Mouse (Mus musculus) left cerebral cortex, postnatal 14 days (tissue): ENCODE data around the gene Lyzl4. TPM values are rescaled to one million over a fixed set of nuclear protein-coding genes. Genes with fewer than 3 reads are reported as not detected.

Experiments used
- DNase-seq, 2 experiments: peaks; one replicate each; pipeline ENCODE4 v3.0.0; 2021 to 2022; ENCODE audit warnings: low spot score in 2 of 2, mixed read lengths in 1 of 2
- intact Hi-C: fragments of 180-260 bp; cut with DNase I; formaldehyde crosslinking; loops from one replicate; pipeline ENCODE4 v1.15.1; 2025
- total RNA-seq, 2 experiments: library from RNA; stranded (reverse); gene quantifications; 2 replicates each; pipeline ENCODE4 v1.2.3; 2021

Gene Lyzl4
- total RNA-seq, 2 experiments from 2014 or later: 0.97 to 1.2 TPM

- DNase-seq: no peak
- intact Hi-C loops: no loop called here
These were observed 16.4 kb upstream of the Lyzl4 start for GRCm38 (mm10) chr9:121658248-121658647.

DNA sequence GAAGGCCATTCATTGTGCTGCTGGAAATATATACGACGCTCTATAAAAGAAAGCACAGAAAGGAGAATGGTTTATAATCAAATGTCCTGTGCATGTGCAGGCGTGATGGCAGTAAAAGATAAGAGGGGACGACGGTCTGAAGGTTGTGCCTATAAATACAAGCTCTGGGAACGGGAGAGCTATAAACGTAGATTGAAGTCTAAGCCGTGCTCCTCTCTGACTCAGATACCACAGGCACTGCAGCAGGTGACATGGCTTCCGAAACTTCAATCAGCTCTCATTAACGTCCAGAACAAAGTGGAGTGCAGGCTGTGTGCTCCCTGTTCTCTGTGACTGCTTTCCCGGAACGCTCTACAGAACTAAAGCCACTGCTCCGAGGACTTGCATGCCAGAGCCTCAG, 15.2 kb upstream of the Lyzl4 start:
- no peak for DNase-seq
- intact Hi-C loops: no loop called here

DNA sequence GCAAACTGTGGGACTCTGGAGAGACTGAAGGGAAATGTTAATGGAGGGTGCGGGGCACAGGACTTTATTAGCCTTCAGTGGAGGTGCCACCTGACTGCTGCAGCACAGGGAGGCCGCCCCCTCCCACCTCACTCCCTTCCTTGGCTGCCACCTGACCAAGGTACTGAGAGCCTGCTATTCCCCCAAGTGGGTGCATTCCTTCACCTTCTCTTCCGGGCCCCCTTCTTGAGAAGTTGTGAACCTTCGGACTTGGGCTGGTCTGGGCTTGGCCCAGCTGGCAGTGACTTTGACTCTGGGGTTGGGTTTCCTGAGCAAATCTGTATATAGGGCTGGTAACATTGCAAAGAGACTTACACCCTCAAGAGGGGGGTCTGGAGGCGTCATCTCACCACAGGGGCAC, 14.4 kb upstream of the Lyzl4 start:
- intact Hi-C loops: no loop called here
- no peak for DNase-seq

- no peak for DNase-seq
- intact Hi-C loops: no loop called here
These were observed 11.8 kb upstream of the Lyzl4 start for GRCm38 (mm10) chr9:121653668-121654067.

- no peak for DNase-seq
- intact Hi-C loops: no loop called here
These were observed 5.1 kb upstream of the Lyzl4 start for GRCm38 (mm10) chr9:121647026-121647425.

DNA sequence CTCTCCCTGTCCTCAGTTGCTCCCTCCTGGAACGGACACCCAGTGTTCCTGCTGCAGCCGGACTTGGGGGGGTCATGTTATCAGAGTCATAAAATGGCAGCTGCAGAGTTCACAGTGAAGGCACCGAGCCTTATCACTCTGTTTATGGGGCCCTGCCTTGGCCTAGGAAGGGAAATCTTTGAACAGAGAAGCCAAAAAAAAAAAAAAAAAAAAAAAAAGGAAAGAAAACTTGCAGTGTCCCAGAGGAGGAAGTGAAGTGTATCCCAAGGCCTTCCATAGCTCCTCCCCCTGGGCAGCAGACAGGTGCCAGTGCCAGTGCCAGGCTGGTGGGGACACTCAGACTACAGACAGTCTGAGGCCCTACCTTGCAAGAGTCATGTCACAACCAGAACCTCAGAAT, 3.0 kb upstream of the Lyzl4 start:
- intact Hi-C loops: loop anchor here (5.0 kb wide), 1 partner anchor 32 kb away; no protein-coding TSS in a partner anchor
- DNase-seq: no peak

GRCm38 (mm10) chr9:121642401-121643181, 695 bp upstream of the Lyzl4 start, which contains the start of gene Vipr1:
Gene Vipr1 (plus strand): TSS chr9:121642716.
- intact Hi-C loops: loop anchor here (5.0 kb wide), 1 partner anchor 35 kb away; no protein-coding TSS in a partner anchor

GRCm38 (mm10) chr9:121641235-121641915, 521 bp downstream of the Lyzl4 start:
- DNase-seq: peak in 1 of 2 experiments; percentile 58
- intact Hi-C loops: loop anchor here (5.0 kb wide), 1 partner anchor 36 kb away; no protein-coding TSS in a partner anchor

More at GRCm38 (mm10) chr9:121642401-121643181, 695 bp upstream of the Lyzl4 start, which contains the start of gene Vipr1:
- peak; percentile 87 to 88 for DNase-seq

- DNase-seq: peak; percentile 77 to 89
- intact Hi-C loops: loop anchor here (5.0 kb wide), 1 partner anchor 38 kb away; no protein-coding TSS in a partner anchor
These were observed 2.1 kb downstream of the Lyzl4 start for GRCm38 (mm10) chr9:121639790-121640189.

DNA sequence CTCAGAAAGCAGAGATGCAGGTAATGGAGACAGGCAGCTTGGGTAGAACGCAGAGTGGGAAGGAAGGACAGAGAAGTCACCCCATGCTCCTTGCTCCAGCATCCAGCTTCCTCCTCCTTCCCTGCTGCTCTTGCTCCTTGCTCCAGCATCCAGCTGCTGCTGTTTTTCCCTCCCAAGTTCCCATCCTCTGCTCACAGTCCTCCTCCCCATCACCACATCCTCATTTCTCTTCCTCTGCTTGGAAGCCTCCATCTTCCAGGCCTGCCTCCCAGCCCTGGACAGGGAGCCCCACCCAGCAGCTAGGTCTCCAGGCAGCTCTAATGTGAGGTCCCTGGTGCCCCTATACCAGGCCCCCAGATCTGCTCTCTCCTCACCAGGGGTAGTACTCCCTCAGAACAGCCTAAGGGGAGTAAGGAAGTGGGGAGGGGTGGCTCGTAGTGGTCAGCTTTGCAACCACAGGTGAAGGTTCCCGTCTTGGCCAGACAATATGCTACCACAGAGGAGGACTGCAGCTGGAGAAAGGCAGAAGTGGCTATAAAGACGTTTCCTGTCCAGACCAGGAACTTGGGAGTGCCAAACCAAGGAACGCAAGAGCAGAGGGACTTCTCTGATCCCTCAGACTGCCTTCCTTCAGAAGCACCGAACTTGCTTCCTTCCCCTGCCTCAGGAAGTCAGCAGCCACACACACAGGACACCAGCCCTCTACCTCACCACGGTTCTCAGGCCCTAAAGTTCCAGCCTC, 5.9 kb downstream of the Lyzl4 start:
- DNase-seq: no peak
- intact Hi-C loops: no loop called here

- intact Hi-C loops: no loop called here
- DNase-seq: no peak
These were observed 8.6 kb downstream of the Lyzl4 start for GRCm38 (mm10) chr9:121633306-121633705.

DNA sequence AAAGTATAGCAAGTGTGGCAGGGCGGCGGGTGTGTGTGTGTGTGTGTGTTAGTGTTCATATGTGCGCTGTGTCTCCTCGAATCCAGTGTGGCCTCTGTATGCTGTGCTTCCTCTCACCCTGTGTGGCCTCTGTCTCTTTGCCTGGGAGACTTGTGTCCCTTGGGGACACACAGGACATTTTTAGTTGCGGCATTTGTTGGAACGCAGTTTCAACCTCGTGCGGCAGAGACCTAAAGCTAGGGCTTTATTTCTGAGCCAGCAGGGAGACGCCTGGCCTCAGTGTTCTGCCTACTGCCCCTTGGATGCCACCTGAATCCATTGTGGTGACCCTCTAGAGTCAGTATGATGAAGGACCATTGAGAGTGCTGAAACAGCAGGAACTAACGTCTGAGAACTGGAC, 9.0 kb downstream of the Lyzl4 start:
- no peak for DNase-seq
- intact Hi-C loops: no loop called here

GRCm38 (mm10) chr9:121631946-121632345, 9.9 kb downstream of the Lyzl4 start:
- no peak for DNase-seq
- intact Hi-C loops: no loop called here

DNA sequence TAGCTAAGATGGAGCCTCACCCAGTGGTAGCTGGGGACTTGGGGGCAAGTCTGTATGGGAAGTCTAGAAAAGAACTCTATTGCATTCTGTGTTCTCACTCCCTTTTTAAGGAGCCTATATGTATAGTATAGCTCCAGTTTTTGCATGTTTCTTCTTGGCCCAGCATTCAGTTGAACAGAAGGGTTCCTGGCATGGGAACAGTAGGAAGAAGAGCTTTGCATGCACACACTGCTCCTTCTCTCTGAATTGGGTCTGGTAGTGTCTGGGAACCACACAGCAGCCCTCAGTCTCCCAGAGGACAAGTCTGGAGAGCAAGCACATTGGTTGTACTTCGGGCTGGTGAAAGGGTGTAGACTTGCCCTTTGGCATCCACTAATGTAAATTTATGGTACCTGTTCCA, 11.3 kb downstream of the Lyzl4 start:
- peak in 1 of 2 experiments; percentile 54 for DNase-seq
- intact Hi-C loops: no loop called here

DNA sequence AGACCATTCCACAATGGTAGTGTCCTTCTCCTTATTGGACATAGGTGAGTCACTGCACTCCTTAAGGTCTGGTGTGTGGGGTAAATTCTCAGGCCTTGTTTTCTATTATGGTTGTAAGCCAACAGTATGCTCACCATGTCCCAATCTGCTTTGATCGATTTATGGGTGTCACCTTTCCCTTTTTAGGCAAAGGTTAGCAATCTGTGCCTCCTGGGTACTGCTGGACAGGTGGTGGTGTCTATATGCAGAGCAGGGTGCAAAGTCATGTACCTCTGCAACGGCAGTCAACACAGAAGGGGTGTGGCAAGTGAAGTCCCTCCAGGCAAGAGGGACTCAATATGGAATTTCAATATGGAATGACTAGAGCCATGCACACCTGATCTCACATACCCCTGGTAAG, 17.0 kb downstream of the Lyzl4 start:
- intact Hi-C loops: no loop called here
- no peak for DNase-seq

GRCm38 (mm10) chr9:121623235-121623634, 18.7 kb downstream of the Lyzl4 start:
- intact Hi-C loops: no loop called here
- DNase-seq: no peak

DNA sequence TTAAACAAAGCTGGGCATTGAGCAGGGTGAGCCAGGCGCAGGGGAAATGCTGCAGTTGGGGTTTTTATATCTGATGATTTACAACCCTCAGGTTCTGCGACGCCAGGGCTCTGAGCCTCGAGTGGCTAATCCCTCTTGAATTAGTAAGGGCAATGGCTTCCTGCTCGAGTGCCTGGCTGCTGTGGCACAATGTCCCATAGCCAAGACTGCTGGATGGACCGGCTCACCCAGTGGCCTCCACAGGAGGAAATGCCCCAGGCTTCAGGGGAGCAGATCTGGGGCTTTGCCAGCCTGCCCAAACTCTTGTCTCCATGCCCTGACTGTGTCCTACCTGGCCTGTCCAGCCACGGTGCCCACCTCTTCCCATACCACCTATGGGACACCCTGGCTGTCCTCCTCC, 22.5 kb downstream of the Lyzl4 start:
- DNase-seq: no peak
- intact Hi-C loops: no loop called here

GRCm38 (mm10) chr9:121616471-121616870, 25.4 kb downstream of the Lyzl4 start:
- no peak for DNase-seq
- intact Hi-C loops: no loop called here

- intact Hi-C loops: no loop called here
These were observed 27.6 kb downstream of the Lyzl4 start for GRCm38 (mm10) chr9:121614241-121614757.

GRCm38 (mm10) chr9:121613192-121613591, 28.7 kb downstream of the Lyzl4 start:
- intact Hi-C loops: no loop called here
- DNase-seq: no peak

More at GRCm38 (mm10) chr9:121614241-121614757, 27.6 kb downstream of the Lyzl4 start:
- DNase-seq: no peak
